Mouse (Mus musculus) adipocyte (in vitro differentiated cells): Measurements from ENCODE around the gene S100a1.

Source experiments
- DNase-seq: peaks from one replicate; pipeline ENCODE4 v3.0.0-alpha.2; 2016; ENCODE audit warnings: low spot score

Gene S100a1

GRCm38 (mm10) chr3:90465081-90465685, 49.0 kb downstream of the S100a1 start:
- no peak for DNase-seq

GRCm38 (mm10) chr3:90464552-90465080, 49.6 kb downstream of the S100a1 start:
- no peak for DNase-seq

- no peak for DNase-seq
Observed at GRCm38 (mm10) chr3:90462579-90462978, 51.6 kb downstream of the S100a1 start.

GRCm38 (mm10) chr3:90461935-90462334, 52.3 kb downstream of the S100a1 start:
- no peak for DNase-seq
